Mouse (Mus musculus) heart, adult 18-20 months (tissue): Measurements from ENCODE around the gene Rps3a1. TPM values are rescaled to one million over a fixed set of nuclear protein-coding genes. Genes with fewer than 3 reads are reported as not detected.

Source experiments
- DNase-seq, 2 experiments: peaks; one replicate each; pipeline ENCODE4 v3.0.0; 2021 to 2022; ENCODE audit warnings: mixed read lengths in 1 of 2
- long read RNA-seq, 2 experiments: library from polyadenylated mRNA; stranded (forward); transcript quantifications; one replicate each; pipeline ENCODE4 v2.0.0; 2021
- total RNA-seq, 2 experiments: library from RNA; stranded (reverse); gene quantifications; 2 replicates each; pipeline ENCODE4 v1.2.3; 2021

Gene Rps3a1
- total RNA-seq, result 100 to 1,000 TPM; 535 to 579 TPM
- long read RNA-seq, experiment 1, transcript Rps3a1-201 (6 exons, 977 nt), result major isoform, 203 of 291 reads
- long read RNA-seq, experiment 1, partial matches to known transcripts, result 88 of 291 reads
- long read RNA-seq, experiment 1, other reads (novel, unspliced or antisense), result 0 of 291 reads
- long read RNA-seq, experiment 2, transcript Rps3a1-201 (6 exons, 977 nt), result major isoform, 186 of 269 reads
- long read RNA-seq, experiment 2, partial matches to known transcripts, result 82 of 269 reads
- long read RNA-seq, experiment 2, other reads (novel, unspliced or antisense), result 1 of 269 reads

GRCm38 (mm10) chr3:86142263-86142933, at the start of gene Rps3a1:
TSS of gene Rps3a1 (minus strand) at chr3:86142702.
- peak; percentile 98 to 99 for DNase-seq

- no peak for DNase-seq
Measured at GRCm38 (mm10) chr3:86187736-86188389, 45.4 kb upstream of the Rps3a1 start.

- DNase-seq, result no peak
Measured at GRCm38 (mm10) chr3:86184546-86184945, 42.0 kb upstream of the Rps3a1 start.

GRCm38 (mm10) chr3:86181107-86181506, 38.6 kb upstream of the Rps3a1 start:
- no peak for DNase-seq

GRCm38 (mm10) chr3:86179714-86180113, 37.2 kb upstream of the Rps3a1 start:
- no peak for DNase-seq

- DNase-seq, result no peak
Measured at GRCm38 (mm10) chr3:86168841-86169425, 26.4 kb upstream of the Rps3a1 start.

- DNase-seq, result no peak
Measured at GRCm38 (mm10) chr3:86149521-86149920, 7.0 kb upstream of the Rps3a1 start.

GRCm38 (mm10) chr3:86149063-86149462, 6.6 kb upstream of the Rps3a1 start:
- no peak for DNase-seq

GRCm38 (mm10) chr3:86143343-86143742, 841 bp upstream of the Rps3a1 start:
- no peak for DNase-seq

- DNase-seq, result no peak
Measured at GRCm38 (mm10) chr3:86142934-86143317, 424 bp upstream of the Rps3a1 start.

GRCm38 (mm10) chr3:86141886-86142262, 628 bp downstream of the Rps3a1 start:
- no peak for DNase-seq

GRCm38 (mm10) chr3:86141366-86141765, 1.1 kb downstream of the Rps3a1 start:
- no peak for DNase-seq

GRCm38 (mm10) chr3:86139660-86140059, 2.8 kb downstream of the Rps3a1 start:
- DNase-seq, result no peak

GRCm38 (mm10) chr3:86136936-86137574, 5.4 kb downstream of the Rps3a1 start:
- DNase-seq, result no peak

GRCm38 (mm10) chr3:86135886-86136563, 6.5 kb downstream of the Rps3a1 start:
- no peak for DNase-seq

- DNase-seq, result no peak
Measured at GRCm38 (mm10) chr3:86134939-86135638, 7.4 kb downstream of the Rps3a1 start.

GRCm38 (mm10) chr3:86129757-86130156, 12.7 kb downstream of the Rps3a1 start:
- peak; percentile 43 to 85 for DNase-seq

- DNase-seq, result no peak
Measured at GRCm38 (mm10) chr3:86123251-86123746, 19.2 kb downstream of the Rps3a1 start.

GRCm38 (mm10) chr3:86122156-86122555, 20.3 kb downstream of the Rps3a1 start:
- DNase-seq, result no peak

- DNase-seq, result no peak
Measured at GRCm38 (mm10) chr3:86119237-86119932, 23.1 kb downstream of the Rps3a1 start.
